ENCODE assay signal across 8 mouse cellular contexts in the genomic region with DNA sequence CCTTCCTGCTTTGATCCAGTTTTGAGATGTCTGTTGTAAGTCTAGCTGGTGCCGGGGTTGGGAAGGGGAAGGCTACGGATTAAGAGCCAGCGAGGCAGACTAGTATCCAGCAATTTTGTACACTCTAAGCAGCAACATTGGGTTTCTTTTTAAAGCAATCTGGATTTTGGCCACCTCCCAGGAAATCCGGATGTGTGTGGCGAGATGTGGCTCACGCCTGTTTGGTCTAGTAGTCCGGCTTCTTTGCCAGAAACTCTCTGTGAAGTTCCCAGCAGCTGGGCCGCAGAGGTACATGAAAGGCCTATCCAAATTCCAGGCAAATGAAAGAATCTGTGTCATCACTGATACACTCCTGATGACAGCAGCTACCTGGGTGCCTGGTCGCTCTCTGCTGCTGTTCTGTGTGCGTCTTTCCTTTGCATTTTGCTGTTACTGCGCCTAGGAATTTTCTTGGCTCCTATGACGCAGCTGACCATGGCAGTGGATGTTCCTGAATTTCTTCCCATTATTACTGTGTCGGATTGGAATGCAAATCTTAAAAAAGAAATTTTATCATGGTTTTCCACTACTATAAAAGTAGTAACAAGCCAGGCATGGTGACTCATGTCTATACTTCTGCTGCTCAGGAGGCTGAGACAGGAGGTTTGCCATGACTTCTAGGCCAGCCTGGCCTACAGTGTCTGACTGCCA. TPM values are rescaled to one million over a fixed set of nuclear protein-coding genes. Genes with fewer than 3 reads are reported as not detected.
DNase-seq lines count a peak whose midpoint lies in the region; ATAC-seq and TF ChIP-seq lines count a peak whose summit lies in the region.
"Had no signal": no experiment of that assay in that cellular context is flagged by ENCODE, and none has a peak within 500 bp of the region (broad histone marks: within the 10 kb centered on the region; RNA-seq: fewer than 3 reads in every experiment).

No protein-coding gene starts in this region.

- peak overlapping the region; percentile 82 for H3K27ac ChIP-seq in gastrocnemius, adult 2 months
- H3K27ac ChIP-seq: forebrain, embryonic 10.5 days had no signal

- no peak for ATAC-seq in megakaryocyte progenitor cell, adult 5-6 weeks (replicated peaks; ENCODE audit: poor library complexity)

- peaks cover 46% of the 10 kb centered on the region for H3K4me1 ChIP-seq in lung, adult 2 months (ENCODE audit: control insufficient read depth, insufficient read depth, low read length)

- 43% methylated on average over 13 of the region's 13 CpGs for WGBS in lung, adult 2 months

- TF ChIP-seq CTCF in lung, adult 2 months (IDR thresholded peaks at IDR 0.05; ENCODE audit: insufficient read depth, low read length) = no peak
- no peak for TF ChIP-seq CTCF in gastrocnemius, adult 2 months (IDR thresholded peaks at IDR 0.05)

- DNase-seq in lung, adult 18-20 months = peak; percentile 61 to 77
- no peak for DNase-seq in lung, adult 2 months
- DNase-seq in gastrocnemius, adult 2 months = peak; percentile 74
- DNase-seq in kidney, adult 8-10 months = peak; percentile 65 to 73
- DNase-seq in right cerebral cortex, postnatal 10 days (ENCODE audit: low spot score in 2 of 2) = peak; percentile 52 to 56
- no peak for DNase-seq in thymus, postnatal 36 days

- TF ChIP-seq POLR2A in lung, adult 2 months (IDR thresholded peaks at IDR 0.05; ENCODE audit: borderline replicate concordance, extremely low read depth, low read depth, low read length) = no peak

- intact Hi-C loops in gastrocnemius, adult 2 months (cut with DNase I) = no loop called here

- no peak overlapping the region for H3K4me3 ChIP-seq in lung, adult 2 months (replicated peaks; ENCODE audit: extremely low read depth, low read depth, low read length)
- H3K4me3 ChIP-seq in gastrocnemius, adult 2 months = peak overlapping the region; percentile 53
- H3K4me3 ChIP-seq: forebrain, embryonic 10.5 days had no signal

RNA-seq across cellular contexts. Expression of a gene that starts 38.7 kb away (rescaled TPM):
- polyA plus RNA-seq in lung, adult 2 months (2012; rRNA removed) = 188 and 222 TPM in 2 replicates
- 10 to 100 TPM in 1 of 2 experiments, 1 to 10 TPM in 1; 4.8 to 10.3 TPM for total RNA-seq in gastrocnemius, adult 2 months (2021)
- 55.6 and 65.0 TPM in 2 replicates for total RNA-seq in megakaryocyte progenitor cell, adult 5-6 weeks (2015)
- total RNA-seq in megakaryocyte progenitor cell, adult 5-6 weeks (2017) = 18.6 and 21.9 TPM in 2 replicates

Comparison
In these comparisons a context has a peak if more than half of its experiments do, and no peak if none do; other contexts are left out.
1. DNase-seq: peak in lung, adult 18-20 months (2 of 2), gastrocnemius, adult 2 months (single experiment), kidney, adult 8-10 months (2 of 2) and right cerebral cortex, postnatal 10 days (2 of 2); none in lung, adult 2 months (single experiment) and thymus, postnatal 36 days (0 of 2).